In genomic region chr6:143228696-143229095, GRCm38 (mm10) we compare ENCODE assay signal across 11 mouse cellular contexts.
"Had no signal": no experiment of that assay in that cellular context is flagged by ENCODE, and none has a peak within 500 bp of the region (broad histone marks: within the 10 kb centered on the region; RNA-seq: fewer than 3 reads in every experiment).

No protein-coding gene starts in this region.

- H3K9me3 ChIP-seq: kidney, embryonic 15.5 days; liver, embryonic 13.5 days had no signal

- DNase-seq: kidney, postnatal 10 days; layer of hippocampus, postnatal 36 days; liver, embryonic 13.5 days; lung, adult 2 months; lung, postnatal 14 days; lung, postnatal 4 days; thymus, adult 18-20 months; thymus, postnatal 36 days had no signal

- H3K27ac ChIP-seq: kidney, embryonic 15.5 days; left cerebral cortex, adult 2 months; liver, embryonic 13.5 days; midbrain, embryonic 13.5 days had no signal

- H3K27me3 ChIP-seq: liver, embryonic 13.5 days; midbrain, embryonic 13.5 days had no signal

- ATAC-seq: midbrain, embryonic 13.5 days had no signal

- H3K9ac ChIP-seq: kidney, embryonic 15.5 days; liver, embryonic 13.5 days; midbrain, embryonic 13.5 days had no signal

- H3K4me3 ChIP-seq: kidney, embryonic 15.5 days; left cerebral cortex, adult 2 months; liver, embryonic 13.5 days; midbrain, embryonic 13.5 days had no signal

- H3K4me1 ChIP-seq: liver, embryonic 13.5 days; midbrain, embryonic 13.5 days had no signal

- H3K4me2 ChIP-seq: kidney, embryonic 15.5 days; liver, embryonic 13.5 days; midbrain, embryonic 13.5 days had no signal

- H3K36me3 ChIP-seq: kidney, embryonic 15.5 days; liver, embryonic 13.5 days; midbrain, embryonic 13.5 days had no signal
